Mouse (Mus musculus) splenic B cell, adult 2 months (primary cell): ENCODE results near the gene Sim2.

Experiments
- DNase-seq: peaks from one replicate; pipeline ENCODE4 v3.0.0-alpha.2; 2011; ENCODE audit warnings: low read depth, low spot score
- H3K27me3 ChIP-seq: 2 replicates; pipeline ENCODE4 v1.6.1; 2012; ENCODE audit warnings: mild to moderate bottlenecking, low read length, moderate library complexity, mixed read lengths; ENCODE audit not compliant: control insufficient read depth, poor library complexity, insufficient read depth, severe bottlenecking
- H3K36me3 ChIP-seq: 2 replicates; pipeline ENCODE4 v1.6.1; 2012; ENCODE audit warnings: mild to moderate bottlenecking, low read length, moderate library complexity, mixed read lengths; ENCODE audit not compliant: control insufficient read depth, poor library complexity, insufficient read depth, severe bottlenecking

Gene Sim2

GRCm38 (mm10) chr16:94066771-94067170 is 18.0 kb upstream of the Sim2 start:
- DNase-seq: no peak
- Histone ChIP-seq H3K36me3 (no peaks in the 10 kb centered on the region), H3K27me3 (no peaks in the 10 kb centered on the region)

DNA sequence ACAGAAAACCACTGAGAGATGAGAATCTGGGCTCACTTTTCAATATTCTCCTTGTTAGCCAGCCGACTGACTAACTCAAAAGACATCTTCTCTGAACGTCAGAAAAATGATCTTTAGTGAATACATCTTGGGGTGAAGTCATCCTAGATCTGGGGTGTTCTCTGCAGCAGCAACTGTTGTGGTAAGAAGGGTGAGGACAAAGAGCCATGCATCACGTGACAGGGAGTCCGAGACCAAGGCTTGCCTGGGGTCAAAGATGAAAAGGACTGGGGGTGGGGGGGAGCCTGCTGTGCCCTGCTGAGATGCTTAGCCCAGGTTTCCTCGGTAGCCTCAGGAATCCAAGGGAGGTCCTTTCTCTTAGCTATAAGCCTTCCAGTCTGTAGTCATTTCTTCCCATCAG is 17.5 kb upstream of the Sim2 start:
- Histone ChIP-seq H3K27me3 (no peaks in the 10 kb centered on the region), H3K36me3 (no peaks in the 10 kb centered on the region)
- no peak for DNase-seq

DNA sequence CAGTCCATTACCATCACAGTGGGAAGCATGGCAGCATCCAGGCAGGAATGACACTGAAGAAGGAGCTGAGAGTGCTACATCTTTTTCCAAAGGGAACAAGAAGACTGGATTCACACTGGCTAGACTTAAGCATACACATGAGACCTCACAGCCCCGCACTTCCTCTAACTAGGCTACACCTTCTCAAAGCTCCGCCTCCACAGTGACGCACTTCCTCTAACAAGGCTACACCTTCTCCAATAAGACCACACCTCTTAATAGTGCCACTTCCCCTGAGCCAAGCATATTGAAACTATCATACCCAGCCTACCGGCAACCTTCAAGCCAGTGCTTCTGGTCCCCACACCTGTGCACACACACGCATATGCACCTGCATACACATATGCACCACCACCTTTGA is 15.7 kb upstream of the Sim2 start:
- Histone ChIP-seq H3K36me3 (no peaks in the 10 kb centered on the region), H3K27me3 (no peaks in the 10 kb centered on the region)
- peak; percentile 68 for DNase-seq

- Histone ChIP-seq H3K27me3 (no peaks in the 10 kb centered on the region), H3K36me3 (no peaks in the 10 kb centered on the region)
- DNase-seq: no peak
These were observed 13.8 kb upstream of the Sim2 start for GRCm38 (mm10) chr16:94070920-94071319.

DNA sequence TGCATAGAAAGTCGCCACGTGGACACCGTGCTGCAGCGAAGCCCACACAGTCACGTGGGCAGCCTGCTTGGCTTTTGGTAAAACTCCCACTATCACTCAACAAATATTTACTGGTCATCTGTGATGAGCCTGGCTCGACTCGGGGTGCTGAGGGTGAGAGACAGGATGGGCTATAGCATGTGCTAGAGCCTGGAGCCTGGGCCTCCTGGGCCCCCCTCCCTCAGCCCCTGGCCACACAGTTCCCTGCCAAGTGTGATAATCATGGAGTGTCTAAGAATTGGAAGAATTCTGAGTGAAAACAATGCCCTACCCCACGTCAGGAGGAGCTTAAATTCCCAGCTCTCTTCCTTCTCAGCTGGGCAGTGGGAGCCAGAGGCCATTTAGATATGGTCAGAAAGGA is 13.3 kb upstream of the Sim2 start:
- DNase-seq: no peak
- Histone ChIP-seq H3K36me3 (no peaks in the 10 kb centered on the region), H3K27me3 (no peaks in the 10 kb centered on the region)

DNA sequence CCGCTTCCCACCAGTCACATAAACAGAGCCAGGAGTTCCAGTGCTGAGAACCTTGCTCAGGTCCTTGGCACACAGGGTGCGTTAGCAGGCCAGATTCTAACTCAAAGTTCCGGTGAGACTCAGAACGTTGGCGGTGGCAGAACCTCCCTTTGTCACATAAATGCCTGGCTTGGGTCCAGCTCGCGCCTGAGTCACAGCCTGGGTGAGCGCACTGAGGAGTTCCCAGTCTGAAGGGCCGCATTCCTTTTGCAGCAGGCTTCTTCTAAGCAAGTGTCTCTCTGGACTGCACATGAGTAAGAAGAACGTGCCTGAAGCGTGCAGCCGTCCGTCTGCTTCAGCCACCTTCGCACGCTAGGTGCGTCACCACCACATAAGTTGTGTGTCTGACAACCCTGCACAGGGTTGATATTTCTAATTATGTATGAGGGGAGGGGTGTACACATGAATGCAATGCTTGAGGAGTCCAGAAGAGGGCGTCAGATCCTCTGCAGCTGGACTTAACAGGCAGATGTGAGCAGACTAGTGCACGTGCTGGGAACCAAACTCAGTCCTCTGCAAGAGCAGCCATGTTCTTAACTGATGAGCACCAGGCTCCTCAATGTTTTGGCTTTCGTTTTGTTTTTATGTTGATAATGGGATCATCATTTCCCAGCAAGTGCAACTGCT is 9.2 kb upstream of the Sim2 start:
- Histone ChIP-seq H3K36me3 (no peaks in the 10 kb centered on the region), H3K27me3 (peaks cover 5% of the 10 kb centered on the region; the same call in 1 of the 2 replicates)
- DNase-seq: peak; percentile 13

DNA sequence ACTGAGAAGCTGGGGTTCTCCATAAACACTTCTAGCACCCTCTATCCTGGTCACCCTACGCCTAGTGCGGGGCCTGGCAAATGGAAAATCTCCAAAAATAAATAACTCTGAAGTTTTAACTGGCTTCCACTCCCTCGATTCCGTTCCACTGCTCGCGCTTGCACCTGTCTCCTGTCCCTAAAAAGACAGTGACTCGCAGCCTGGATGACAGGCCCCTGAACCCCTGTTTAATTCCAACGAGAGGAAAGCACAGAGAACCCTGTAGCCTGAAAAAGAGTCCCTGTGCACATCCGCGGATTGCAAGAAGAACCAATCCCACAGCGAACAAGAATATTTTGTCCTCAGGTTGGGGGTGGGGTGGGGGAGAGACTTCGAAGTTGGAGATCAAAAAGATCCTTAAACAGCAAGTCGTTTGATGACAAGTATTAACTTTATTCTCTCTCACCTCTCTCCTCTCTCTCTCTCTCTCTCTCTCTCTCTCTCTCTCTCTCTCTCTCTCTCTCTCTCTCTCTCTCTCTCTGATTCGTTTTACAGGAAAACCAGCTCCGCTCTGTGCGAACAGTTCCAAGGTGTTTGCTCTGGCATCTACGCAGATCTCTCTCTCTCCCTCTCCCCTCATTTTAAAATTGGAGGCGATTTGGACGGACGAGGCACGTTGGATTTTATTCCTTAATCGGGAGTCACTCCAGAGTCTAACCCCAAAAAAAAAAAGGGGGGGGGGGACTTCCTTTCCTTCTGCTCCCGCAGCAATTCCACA is 6.2 kb upstream of the Sim2 start:
- Histone ChIP-seq H3K36me3 (no peaks in the 10 kb centered on the region), H3K27me3 (peaks cover 8% of the 10 kb centered on the region; the same call in 1 of the 2 replicates)
- no peak for DNase-seq

- Histone ChIP-seq H3K27me3 (peaks cover 8% of the 10 kb centered on the region; the same call in 1 of the 2 replicates), H3K36me3 (no peaks in the 10 kb centered on the region)
- peak; percentile 27 for DNase-seq
These were observed 5.5 kb upstream of the Sim2 start for GRCm38 (mm10) chr16:94079075-94079855.

DNA sequence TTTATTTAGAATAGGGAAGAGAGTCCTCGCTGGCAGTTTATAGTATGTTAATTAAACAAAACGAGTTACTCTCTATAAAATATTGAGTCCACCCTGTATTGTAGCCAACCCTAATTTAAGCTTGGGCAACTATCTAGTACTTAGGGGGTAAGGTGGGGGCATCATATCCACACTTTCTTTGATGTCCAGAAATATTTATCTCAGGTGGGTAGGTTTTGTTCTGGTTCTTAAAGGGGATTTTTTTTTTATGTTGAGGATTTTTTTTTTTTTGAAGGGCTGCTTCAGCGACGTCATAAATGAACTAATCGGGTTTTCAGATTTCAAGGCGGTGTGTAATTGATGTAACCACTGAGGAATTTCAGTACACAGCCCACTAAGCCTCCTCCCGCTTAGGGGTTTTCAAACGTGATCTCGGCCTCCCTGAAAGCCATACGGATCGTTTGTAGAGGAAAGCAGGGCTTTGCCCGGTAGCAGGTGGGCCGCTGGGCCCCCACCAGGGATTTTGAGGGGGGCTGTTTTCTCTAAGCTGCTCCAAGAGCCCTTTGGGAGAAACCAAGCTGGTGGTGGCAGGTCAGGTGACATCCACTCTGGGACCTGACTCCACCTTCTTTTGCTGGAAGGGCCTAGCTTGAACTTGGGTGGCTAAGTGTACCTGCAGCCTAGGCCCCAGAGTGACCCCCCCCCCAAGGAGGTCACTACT is 4.7 kb upstream of the Sim2 start:
- Histone ChIP-seq H3K36me3 (no peaks in the 10 kb centered on the region), H3K27me3 (peaks cover 8% of the 10 kb centered on the region)
- DNase-seq: no peak

- H3K27me3 ChIP-seq: peaks cover 8% of the 10 kb centered on the region
- no peak for DNase-seq
- no peaks in the 10 kb centered on the region for H3K36me3 ChIP-seq
These were observed 3.1 kb upstream of the Sim2 start for GRCm38 (mm10) chr16:94081596-94081995.

- Histone ChIP-seq H3K36me3 (no peaks in the 10 kb centered on the region), H3K27me3 (peaks cover 8% of the 10 kb centered on the region)
- no peak for DNase-seq
These were observed 2.6 kb upstream of the Sim2 start for GRCm38 (mm10) chr16:94081996-94082708.

- peak; percentile 15 for DNase-seq
- no peaks in the 10 kb centered on the region for H3K36me3 ChIP-seq
- peaks cover 8% of the 10 kb centered on the region for H3K27me3 ChIP-seq
These were observed 1.5 kb upstream of the Sim2 start for GRCm38 (mm10) chr16:94082960-94083847.

- H3K27me3 ChIP-seq: peaks cover 3% of the 10 kb centered on the region
- no peaks in the 10 kb centered on the region for H3K36me3 ChIP-seq
- peak; percentile 16 for DNase-seq
These were observed 744 bp upstream of the Sim2 start for GRCm38 (mm10) chr16:94083848-94084525.
